Mouse (Mus musculus) forebrain, embryonic 11.5 days (tissue): ENCODE results near the gene Nrn1l. TPM values are rescaled to one million over a fixed set of nuclear protein-coding genes. Genes with fewer than 3 reads are reported as not detected.

Experiments
- polyA plus RNA-seq: library from polyadenylated mRNA; unstranded; fragments of >200 nt; fragmentation: Nextera tagmentation; extraction: Ambion mirVana; gene quantifications from 2 replicates; pipeline ENCODE4 v1.2.1, GENCODE M21; 2014

Nrn1l gene
- polyA plus RNA-seq, 1 experiment from 2014 or later, result 1.1 TPM

Other genes starting within 250 kb of the Nrn1l start
- gene Carmil2, start 207.3 kb upstream of the Nrn1l start, polyA plus RNA-seq, result 1.8 and 2.0 TPM in 2 replicates
- 76.9 and 83.6 TPM in 2 replicates for gene Acd, start 192.5 kb upstream of the Nrn1l start, polyA plus RNA-seq
- gene Pard6a, start 192.4 kb upstream of the Nrn1l start, polyA plus RNA-seq, result 24.9 and 25.1 TPM in 2 replicates
- 0.36 TPM in 1 of 2 replicates, not detected in the other for gene 4933405L10Rik, start 185.9 kb upstream of the Nrn1l start, polyA plus RNA-seq
- gene Enkd1, start 185.4 kb upstream of the Nrn1l start, polyA plus RNA-seq, result 43.0 and 44.4 TPM in 2 replicates
- 38.0 and 49.3 TPM in 2 replicates for gene Gfod2, start 134.9 kb upstream of the Nrn1l start, polyA plus RNA-seq
- 15.8 and 16.1 TPM in 2 replicates for gene Ranbp10, start 66.2 kb upstream of the Nrn1l start, polyA plus RNA-seq
- gene Tsnaxip1, start 65.8 kb upstream of the Nrn1l start, polyA plus RNA-seq, result 0.21 and 0.23 TPM in 2 replicates
- gene Cenpt, start 40.3 kb upstream of the Nrn1l start, polyA plus RNA-seq, result 59.7 and 62.0 TPM in 2 replicates
- 85.6 and 87.3 TPM in 2 replicates for gene Thap11, start 38.4 kb upstream of the Nrn1l start, polyA plus RNA-seq
- gene Nutf2, start 33.0 kb upstream of the Nrn1l start, polyA plus RNA-seq, result 355 and 371 TPM in 2 replicates
- 62.7 and 65.2 TPM in 2 replicates for gene Edc4, start 12.7 kb upstream of the Nrn1l start, polyA plus RNA-seq
- gene Pskh1, start 6.9 kb downstream of the Nrn1l start, polyA plus RNA-seq, result 22.1 and 23.1 TPM in 2 replicates
- gene Ctrl, start 40.3 kb downstream of the Nrn1l start, polyA plus RNA-seq, result 1.1 and 2.5 TPM in 2 replicates
- 20.9 and 21.5 TPM in 2 replicates for gene Psmb10, start 44.9 kb downstream of the Nrn1l start, polyA plus RNA-seq
- gene Lcat, start 49.8 kb downstream of the Nrn1l start, polyA plus RNA-seq, result 0.55 and 0.60 TPM in 2 replicates
- 10.6 and 11.4 TPM in 2 replicates for gene Slc12a4, start 72.5 kb downstream of the Nrn1l start, polyA plus RNA-seq
- gene Dpep3, start 85.9 kb downstream of the Nrn1l start, polyA plus RNA-seq, result not detected in 2 replicates
- 16.5 and 20.7 TPM in 2 replicates for gene Dus2, start 97.8 kb downstream of the Nrn1l start, polyA plus RNA-seq
- gene Dpep2nb, start 112.4 kb downstream of the Nrn1l start, polyA plus RNA-seq, result not detected in 2 replicates
- 21.0 and 22.4 TPM in 2 replicates for gene Ddx28, start 118.3 kb downstream of the Nrn1l start, polyA plus RNA-seq
- gene Nfatc3, start 165.3 kb downstream of the Nrn1l start, polyA plus RNA-seq, result 4.5 and 5.3 TPM in 2 replicates
- 2.3 and 2.4 TPM in 2 replicates for gene Esrp2, start 243.4 kb downstream of the Nrn1l start, polyA plus RNA-seq